Mouse (Mus musculus) CD4-positive, CD25-positive, alpha-beta regulatory T cell, adult 4 months (primary cell): ENCODE measurements around the gene Ttll9. TPM values are rescaled to one million over a fixed set of nuclear protein-coding genes. Genes with fewer than 3 reads are reported as not detected.

ENCODE experiments used
- ATAC-seq: one replicate; pipeline ENCODE4 v1.8.0; 2017
- polyA plus RNA-seq, 2 experiments: library from polyadenylated mRNA; unstranded; fragments of 100-300 nt; shearing (Covaris generic); gene quantifications; one replicate each; pipeline ENCODE4 v1.2.1; 2017

Ttll9 gene
- 1 to 10 TPM in 1 of 2 experiments, under 1 TPM in 1; 0.78 to 2.0 TPM for polyA plus RNA-seq

GRCm38 (mm10) chr2:152962091-152962793 lies at the start of gene Ttll9:
Ttll9 (plus strand) TSS chr2:152962485.
- ATAC-seq = peak; percentile 63

DNA sequence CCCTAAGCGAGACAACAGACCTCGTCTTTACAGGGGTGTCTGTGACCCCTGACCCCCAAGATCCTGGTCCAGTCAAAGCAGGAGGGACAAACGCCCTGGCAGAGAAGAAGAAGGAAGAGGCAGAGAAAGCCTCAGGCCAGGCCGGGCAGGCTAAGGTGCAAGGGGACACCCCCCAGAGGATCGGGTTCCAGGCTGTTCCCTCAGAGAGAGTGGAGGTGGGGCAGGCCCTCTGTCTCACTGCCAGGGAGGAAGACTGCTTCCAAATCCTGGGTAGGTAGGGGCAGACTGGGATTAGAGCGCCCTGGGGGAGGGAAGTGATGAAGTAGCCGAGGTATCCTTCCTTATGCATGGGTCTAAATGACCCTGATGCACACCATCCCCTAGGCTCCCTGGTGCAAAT lies 48.8 kb upstream of the Ttll9 start:
- no peak for ATAC-seq

GRCm38 (mm10) chr2:152914310-152915120 lies 47.8 kb upstream of the Ttll9 start:
- peak; percentile 96 for ATAC-seq

DNA sequence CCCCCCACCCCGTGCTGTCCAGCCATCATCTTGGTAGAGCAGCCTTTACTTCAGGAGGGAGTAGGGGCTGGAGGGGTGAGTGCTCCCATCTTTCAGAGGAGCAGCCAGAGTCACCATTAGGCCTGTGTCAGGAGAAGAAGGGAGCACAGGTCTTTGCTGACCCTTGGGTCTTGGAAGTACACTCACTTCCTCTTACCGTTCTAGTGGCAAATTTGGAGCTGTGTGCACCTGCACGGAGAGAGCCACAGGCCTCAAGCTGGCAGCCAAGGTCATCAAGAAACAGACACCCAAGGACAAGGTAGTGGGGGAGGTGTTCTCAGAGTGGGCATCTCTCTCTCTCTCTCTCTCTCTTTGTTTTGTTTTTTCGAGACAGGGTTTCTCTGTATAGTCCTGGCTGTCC lies 46.8 kb upstream of the Ttll9 start:
- no peak for ATAC-seq

DNA sequence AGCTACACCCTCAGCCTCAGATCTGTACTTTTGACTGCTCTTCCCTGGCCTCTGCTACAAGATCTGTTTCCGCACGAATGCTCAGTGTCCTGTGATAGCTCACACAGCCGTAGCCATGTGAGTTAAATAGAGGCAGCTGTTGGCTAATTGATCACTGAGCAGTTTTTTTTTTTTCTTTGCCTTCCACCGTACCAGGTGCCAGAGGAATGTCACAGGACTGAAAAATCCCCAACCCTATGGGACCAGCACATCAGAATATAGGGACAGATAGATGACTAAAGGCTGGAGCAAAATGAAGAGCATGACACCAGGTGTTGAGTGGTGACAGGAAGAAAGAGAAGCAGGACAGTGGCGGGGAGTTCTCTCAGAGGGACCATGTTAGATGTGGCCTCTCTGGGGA lies 46.2 kb upstream of the Ttll9 start:
- no peak for ATAC-seq

GRCm38 (mm10) chr2:152917671-152918070 lies 44.6 kb upstream of the Ttll9 start:
- ATAC-seq = no peak

DNA sequence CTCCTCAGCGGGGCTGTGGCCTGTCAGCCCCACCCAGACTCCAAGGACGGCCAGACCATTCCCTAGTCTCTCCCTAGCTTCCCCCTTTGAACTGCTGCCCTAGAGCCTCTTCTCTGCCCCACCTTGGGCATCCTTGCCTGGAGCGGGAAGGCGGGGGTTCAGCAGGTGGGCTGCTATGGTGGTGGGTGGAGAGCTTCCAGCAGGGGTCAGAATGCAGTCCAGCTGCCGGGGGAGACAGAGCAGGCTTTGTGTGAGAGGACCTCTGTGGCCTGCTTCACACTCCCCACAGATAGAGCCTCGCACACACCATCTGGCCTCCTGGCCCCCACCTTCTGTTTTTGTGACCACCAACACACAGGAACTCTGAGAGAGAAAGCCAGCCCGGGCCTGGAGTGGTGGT lies 39.9 kb upstream of the Ttll9 start:
- ATAC-seq = no peak

GRCm38 (mm10) chr2:152923621-152924020 lies 38.7 kb upstream of the Ttll9 start:
- ATAC-seq = no peak

DNA sequence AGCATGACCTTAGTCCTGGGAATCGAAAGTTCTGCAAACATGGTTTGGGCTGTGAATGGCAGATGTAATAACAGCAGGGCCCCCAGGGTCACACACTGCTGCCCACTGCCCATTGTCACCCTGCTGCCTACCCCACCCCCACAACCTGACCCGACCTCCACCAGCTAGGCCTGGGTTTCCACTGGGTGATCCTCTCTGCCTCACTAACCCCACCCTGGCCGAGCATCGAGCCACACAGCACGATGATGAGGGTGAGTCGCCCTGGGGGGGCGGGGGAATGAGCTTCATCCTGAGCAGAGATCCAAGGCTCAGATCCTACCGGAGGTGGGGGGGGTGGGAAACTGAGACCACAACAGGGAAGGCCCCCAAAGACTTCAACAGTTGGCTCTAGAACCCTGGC lies 38.2 kb upstream of the Ttll9 start:
- ATAC-seq = no peak

DNA sequence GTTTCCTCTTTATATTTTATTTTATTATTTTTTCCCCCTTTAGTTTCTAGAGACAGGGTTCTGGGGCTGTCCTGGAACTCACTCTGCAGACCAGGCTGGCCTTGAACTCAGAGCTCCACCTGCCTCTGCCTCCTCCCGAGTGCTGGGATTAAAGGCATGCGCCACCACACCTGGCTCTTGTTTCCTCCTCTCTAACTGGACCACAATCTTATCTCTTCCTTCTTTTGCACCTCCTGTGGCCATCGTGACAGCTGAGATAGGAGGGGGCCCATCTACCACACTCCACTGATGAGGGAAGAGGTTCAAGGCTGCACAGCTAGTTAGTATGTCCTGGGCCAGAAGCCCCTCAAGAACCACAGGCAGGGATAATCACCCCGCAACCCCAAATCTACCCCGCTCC lies 37.7 kb upstream of the Ttll9 start:
- no peak for ATAC-seq

- no peak for ATAC-seq
Observed at GRCm38 (mm10) chr2:152925189-152925872, 37.0 kb upstream of the Ttll9 start.

- ATAC-seq = no peak
Observed at GRCm38 (mm10) chr2:152926896-152927295, 35.4 kb upstream of the Ttll9 start.

DNA sequence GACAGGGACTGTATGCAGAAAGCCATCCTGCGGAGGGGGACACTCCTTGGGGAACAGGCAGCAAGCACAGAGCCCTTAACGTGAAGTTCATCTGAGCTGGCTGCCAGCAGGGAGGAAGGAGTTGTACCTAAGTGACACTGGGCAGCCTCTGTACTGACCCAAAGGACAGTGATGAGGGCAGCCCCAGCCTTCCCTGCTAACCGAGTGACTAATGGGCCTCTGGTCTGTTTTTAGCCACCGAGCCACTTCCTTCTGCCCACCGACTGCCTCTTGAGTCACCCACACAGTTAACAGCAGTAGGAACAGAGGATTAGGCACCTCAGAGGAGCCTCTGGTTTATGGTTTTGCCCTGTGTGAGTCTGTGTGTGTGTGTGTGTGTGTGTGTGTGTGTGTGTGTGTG lies 34.9 kb upstream of the Ttll9 start:
- no peak for ATAC-seq

GRCm38 (mm10) chr2:152928219-152928987 lies 33.9 kb upstream of the Ttll9 start:
- ATAC-seq = no peak

DNA sequence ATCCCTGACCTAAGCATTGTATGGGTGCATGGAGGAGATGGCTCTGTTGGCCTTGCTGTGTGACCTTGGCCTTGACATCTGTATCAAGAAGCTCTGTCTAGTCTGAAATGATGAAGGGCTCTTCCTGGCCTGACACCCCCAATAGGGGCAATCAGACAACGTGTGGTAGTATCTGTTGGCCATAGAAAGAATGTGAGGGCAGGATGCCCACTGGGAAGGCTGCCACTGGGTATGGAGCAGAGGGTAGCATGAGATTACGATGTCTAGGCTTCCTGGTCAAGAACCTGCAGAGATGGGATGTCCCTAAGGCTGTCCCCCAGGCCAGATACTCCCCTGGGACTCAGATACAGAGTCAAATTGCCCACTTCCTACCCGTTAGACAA lies 33.3 kb upstream of the Ttll9 start:
- no peak for ATAC-seq

DNA sequence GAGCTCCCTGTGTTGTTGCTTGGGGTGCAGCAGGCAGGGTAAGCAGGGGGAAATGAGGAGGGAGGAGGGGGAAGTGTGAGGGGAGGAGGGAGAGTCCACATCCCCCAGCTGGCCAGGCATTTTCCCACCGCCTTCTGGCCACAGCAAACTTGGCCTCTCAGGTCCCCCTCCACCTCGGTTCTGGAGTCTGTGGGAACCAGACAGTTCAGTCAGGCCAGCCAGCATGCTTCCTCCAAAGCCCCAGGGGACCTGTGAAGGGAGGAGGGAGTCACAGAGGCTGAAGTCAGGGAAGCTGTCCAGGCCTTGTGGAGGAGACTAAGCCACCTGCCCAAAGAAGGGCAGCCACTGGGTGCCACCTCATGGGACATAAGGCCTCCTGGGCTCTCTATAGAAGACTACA lies 32.0 kb upstream of the Ttll9 start:
- no peak for ATAC-seq

GRCm38 (mm10) chr2:152931456-152932160 lies 30.7 kb upstream of the Ttll9 start:
- no peak for ATAC-seq

- ATAC-seq = no peak
Observed at GRCm38 (mm10) chr2:152933048-152933447, 29.2 kb upstream of the Ttll9 start, which contains the start of gene Foxs1. Foxs1 (minus strand) TSS chr2:152933208.

- no peak for ATAC-seq
Observed at GRCm38 (mm10) chr2:152933614-152934013, 28.7 kb upstream of the Ttll9 start.

GRCm38 (mm10) chr2:152939846-152940245 lies 22.4 kb upstream of the Ttll9 start:
- ATAC-seq = no peak

DNA sequence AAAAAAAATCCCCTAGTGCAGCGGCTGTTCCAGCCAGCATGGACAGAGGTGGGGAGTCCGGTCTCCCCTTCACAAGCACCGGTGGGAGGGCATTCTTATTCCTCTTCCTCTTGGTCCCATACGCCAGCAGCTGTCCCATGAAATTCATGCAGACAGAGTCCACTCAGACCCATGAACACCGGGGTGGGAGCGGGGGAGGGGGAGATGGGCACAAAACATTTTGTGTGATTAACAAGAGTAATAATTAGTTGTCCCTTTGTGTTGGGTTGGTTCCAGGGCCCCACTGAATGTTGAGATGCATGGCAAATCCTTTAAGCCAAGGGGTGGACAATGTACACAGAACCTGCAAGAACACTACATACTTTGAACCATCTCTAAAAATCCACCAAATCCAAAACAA lies 21.2 kb upstream of the Ttll9 start:
- ATAC-seq = no peak

GRCm38 (mm10) chr2:152941776-152942175 lies 20.5 kb upstream of the Ttll9 start:
- ATAC-seq = no peak
